20 mouse cellular contexts compared by ENCODE assay signal in genomic region chr8:127123391-127123790, GRCm38 (mm10). TPM values are rescaled to one million over a fixed set of nuclear protein-coding genes. Genes with fewer than 3 reads are reported as not detected.
A peak's percentile ranks its signal among the peaks of the same experiment; 100 is the strongest.
DNase-seq lines count a peak whose midpoint lies in the region; ATAC-seq and TF ChIP-seq lines count a peak whose summit lies in the region.
"Had no signal": no experiment of that assay in that cellular context is flagged by ENCODE, and none has a peak within 500 bp of the region (broad histone marks: within the 10 kb centered on the region; RNA-seq: fewer than 3 reads in every experiment).

No protein-coding gene starts in this region.

- POLR2A ChIA-PET in Patski (lab: Charles Lee), result interaction anchor here (0.6 to 1.0 kb wide), 2 partner anchors 15 to 965 kb away, joined by 3 to 4 read pairs; no protein-coding TSS in a partner anchor

- no peak overlapping the region for H3K4me3 ChIP-seq in kidney, embryonic 15.5 days (replicated peaks)
- H3K4me3 ChIP-seq in hindbrain, embryonic 10.5 days, result no peak overlapping the region
- H3K4me3 ChIP-seq: erythroblast, embryonic 14.5 days; forebrain, embryonic 10.5 days; heart, embryonic 15.5 days had no signal

- CTCF ChIA-PET in Patski (lab: Charles Lee), result interaction anchor here (1.4 to 1.7 kb wide), 3 partner anchors 16 to 57 kb away, joined by 3 to 4 read pairs (median 3); no protein-coding TSS in a partner anchor

- TF ChIP-seq CTCF in Patski (IDR thresholded peaks at IDR 0.05), result no peak

- H3K36me3 ChIP-seq in kidney, embryonic 15.5 days, result no peaks in the 10 kb centered on the region
- H3K36me3 ChIP-seq in hindbrain, embryonic 10.5 days, result no peaks in the 10 kb centered on the region
- H3K36me3 ChIP-seq: forebrain, embryonic 10.5 days; G1E; heart, embryonic 15.5 days had no signal

- H3K27ac ChIP-seq in kidney, embryonic 15.5 days, result peak overlapping the region; percentile 28
- H3K27ac ChIP-seq in hindbrain, embryonic 10.5 days, result no peak overlapping the region
- H3K27ac ChIP-seq: forebrain, embryonic 10.5 days; heart, embryonic 15.5 days; hindbrain, embryonic 14.5 days had no signal

- peaks cover 44% of the 10 kb centered on the region for H3K4me1 ChIP-seq in kidney, embryonic 15.5 days
- H3K4me1 ChIP-seq in hindbrain, embryonic 10.5 days (replicated peaks), result peaks cover 79% of the 10 kb centered on the region

- ATAC-seq in Patski, result peak; percentile 66
- no peak for ATAC-seq in kidney, embryonic 15.5 days (replicated peaks; ENCODE audit: low FRiP score)
- ATAC-seq: forebrain, embryonic 14.5 days had no signal

- no peak overlapping the region for H3K4me2 ChIP-seq in kidney, embryonic 15.5 days
- H3K4me2 ChIP-seq: heart, embryonic 11.5 days; heart, embryonic 15.5 days; hindbrain, embryonic 14.5 days had no signal

- H3K9ac ChIP-seq in kidney, embryonic 15.5 days, result no peak overlapping the region
- H3K9ac ChIP-seq: heart, embryonic 15.5 days; hindbrain, embryonic 14.5 days had no signal

- WGBS in kidney, embryonic 15.5 days, result 81% methylated on average over 3 of the region's 3 CpGs
- WGBS in hindbrain, embryonic 10.5 days, result 95% methylated on average over 3 of the region's 3 CpGs

- H3K9me3 ChIP-seq in kidney, embryonic 15.5 days (replicated peaks), result no peaks in the 10 kb centered on the region
- no peaks in the 10 kb centered on the region for H3K9me3 ChIP-seq in hindbrain, embryonic 10.5 days
- H3K9me3 ChIP-seq: forebrain, embryonic 10.5 days; heart, embryonic 15.5 days had no signal

- in situ Hi-C loops in Patski (cut with MboI; ENCODE audit: low pct_unique_long_range_greater_than_20kb), result no loop called here

- DNase-seq in kidney, adult 8-10 months, result peak; percentile 24 to 55
- no peak for DNase-seq in kidney, postnatal 4 days
- no peak for DNase-seq in Patski (ENCODE audit: low read depth, low spot score)
- DNase-seq in kidney, postnatal 25 days, result peak; percentile 32 to 55
- no peak for DNase-seq in hindbrain, embryonic 10.5 days (ENCODE audit: low spot score)
- no peak for DNase-seq in thymus, postnatal 36 days
- DNase-seq: adrenal gland, postnatal 14 days; cerebellum, adult 11-12 months; cerebellum, adult 9-10 months; cerebellum, postnatal 36 days; heart, adult 18-20 months; heart, postnatal 14 days had no signal

- H3K27me3 ChIP-seq in Patski, result no peaks in the 10 kb centered on the region
- H3K27me3 ChIP-seq in kidney, embryonic 15.5 days, result no peaks in the 10 kb centered on the region
- H3K27me3 ChIP-seq in hindbrain, embryonic 10.5 days (ENCODE audit: insufficient read depth, poor library complexity, severe bottlenecking), result no peaks in the 10 kb centered on the region
- H3K27me3 ChIP-seq: heart, embryonic 15.5 days had no signal

RNA-seq across cellular contexts. Expression of gene Pard3, which starts 59.7 kb away (rescaled TPM):
- polyA plus RNA-seq in Patski (2021), result 36.8 TPM
- 27.0 and 27.5 TPM in 2 replicates for polyA plus RNA-seq in kidney, embryonic 15.5 days (2015; fragmentation: Nextera tagmentation; extraction: Ambion mirVana)
- polyA plus RNA-seq in hindbrain, embryonic 10.5 days (2016; fragmentation: Nextera tagmentation; extraction: Ambion mirVana), result 24.2 and 28.1 TPM in 2 replicates
- polyA plus RNA-seq: G1E had no signal

Comparison
In these comparisons a context has a peak if more than half of its experiments do, and no peak if none do; other contexts are left out.
1. DNase-seq: peak in kidney, adult 8-10 months (2 of 2) and kidney, postnatal 25 days (2 of 2); none in kidney, postnatal 4 days (0 of 2), Patski (single experiment), hindbrain, embryonic 10.5 days (single experiment) and thymus, postnatal 36 days (0 of 2).